Mouse (Mus musculus): Measurements from ENCODE around the gene Wdr31.
"Not testable (repeated sequence)": the region's sequence is repeated elsewhere in the genome, so short reads cannot be mapped to it uniquely, and the experiment has no call there.

Gene Wdr31

GRCm38 (mm10) chr4:62495946-62496345 is 25.2 kb upstream of the Wdr31 start:
- DNase-seq (ENCODE audit: low read depth) = no peak

GRCm38 (mm10) chr4:62494230-62494629 is 23.5 kb upstream of the Wdr31 start:
- no peak for DNase-seq (ENCODE audit: low read depth)

GRCm38 (mm10) chr4:62492682-62493081 is 22.0 kb upstream of the Wdr31 start:
- no peak for DNase-seq (ENCODE audit: low read depth)

- DNase-seq (ENCODE audit: low read depth) = no peak
Observed at GRCm38 (mm10) chr4:62487914-62488313, 17.2 kb upstream of the Wdr31 start.

GRCm38 (mm10) chr4:62487172-62487571 is 16.5 kb upstream of the Wdr31 start:
- no peak for DNase-seq (ENCODE audit: low read depth)

- no peak for DNase-seq (ENCODE audit: low read depth)
Observed at GRCm38 (mm10) chr4:62486162-62486696, 15.5 kb upstream of the Wdr31 start.

GRCm38 (mm10) chr4:62485450-62486161 is 14.9 kb upstream of the Wdr31 start:
- DNase-seq (ENCODE audit: low read depth) = no peak

GRCm38 (mm10) chr4:62484928-62485327 is 14.2 kb upstream of the Wdr31 start:
- no peak for DNase-seq (ENCODE audit: low read depth)

- no peak for DNase-seq (ENCODE audit: low read depth)
Observed at GRCm38 (mm10) chr4:62480709-62481605, 10.3 kb upstream of the Wdr31 start.

- DNase-seq (ENCODE audit: low read depth) = no peak
Observed at GRCm38 (mm10) chr4:62479937-62480708, 9.4 kb upstream of the Wdr31 start, which contains the start of gene Bspry. Bspry (plus strand) TSS chr4:62480053.

- DNase-seq (ENCODE audit: low read depth) = not testable (repeated sequence)
Observed at GRCm38 (mm10) chr4:62479593-62479936, 8.9 kb upstream of the Wdr31 start.

- no peak for DNase-seq (ENCODE audit: low read depth)
Observed at GRCm38 (mm10) chr4:62477542-62478244, 7.0 kb upstream of the Wdr31 start.

- DNase-seq (ENCODE audit: low read depth) = no peak
Observed at GRCm38 (mm10) chr4:62475793-62476192, 5.1 kb upstream of the Wdr31 start.

- DNase-seq (ENCODE audit: low read depth) = no peak
Observed at GRCm38 (mm10) chr4:62475131-62475530, 4.4 kb upstream of the Wdr31 start.

GRCm38 (mm10) chr4:62472071-62472470 is 1.4 kb upstream of the Wdr31 start:
- DNase-seq (ENCODE audit: low read depth) = no peak

GRCm38 (mm10) chr4:62468158-62468557 is 2.5 kb downstream of the Wdr31 start:
- no peak for DNase-seq (ENCODE audit: low read depth)

- DNase-seq (ENCODE audit: low read depth) = no peak
Observed at GRCm38 (mm10) chr4:62463124-62463523, 7.6 kb downstream of the Wdr31 start.

GRCm38 (mm10) chr4:62460348-62460747 is 10.3 kb downstream of the Wdr31 start:
- no peak for DNase-seq (ENCODE audit: low read depth)

GRCm38 (mm10) chr4:62459081-62459480 is 11.6 kb downstream of the Wdr31 start:
- no peak for DNase-seq (ENCODE audit: low read depth)

- DNase-seq (ENCODE audit: low read depth) = no peak
Observed at GRCm38 (mm10) chr4:62454995-62455394, 15.7 kb downstream of the Wdr31 start.

GRCm38 (mm10) chr4:62440986-62441385 is 29.7 kb downstream of the Wdr31 start:
- DNase-seq (ENCODE audit: low read depth) = no peak

- no peak for DNase-seq (ENCODE audit: low read depth)
Observed at GRCm38 (mm10) chr4:62440544-62440943, 30.2 kb downstream of the Wdr31 start.

Measured in fibroblast of lung, adult 2 months (primary cell).